Mouse (Mus musculus) forebrain, embryonic 10.5 days (tissue): ENCODE measurements around the gene Stil. TPM values are rescaled to one million over a fixed set of nuclear protein-coding genes. Genes with fewer than 3 reads are reported as not detected.

Experiments used
- DNase-seq: peaks from one replicate; pipeline ENCODE4 v3.0.0-alpha.2; 2017; ENCODE audit warnings: low spot score; ENCODE audit errors: extremely low spot score
- H3K27ac ChIP-seq: fragments of 300-500 bp; sonication (generic); 2 replicates; pipeline ENCODE4 v1.5.1; 2016; ENCODE audit warnings: mild to moderate bottlenecking
- H3K27me3 ChIP-seq: fragments of 300-500 bp; sonication (generic); 2 replicates; pipeline ENCODE4 v1.6.1; 2016; ENCODE audit warnings: mild to moderate bottlenecking; ENCODE audit not compliant: poor library complexity, severe bottlenecking
- H3K36me3 ChIP-seq: fragments of 300-500 bp; sonication (generic); replicated peaks from 2 replicates; pipeline ENCODE4 v1.6.1; 2016; ENCODE audit warnings: mild to moderate bottlenecking, moderate library complexity
- H3K4me1 ChIP-seq: fragments of 300-500 bp; sonication (generic); 2 replicates; pipeline ENCODE4 v1.6.1; 2016
- H3K4me3 ChIP-seq: fragments of 300-500 bp; sonication (generic); 2 replicates; pipeline ENCODE4 v1.5.1; 2016; ENCODE audit warnings: mild to moderate bottlenecking, moderate library complexity
- H3K9me3 ChIP-seq: fragments of 300-500 bp; sonication (generic); 2 replicates; pipeline ENCODE4 v1.6.1; 2016; ENCODE audit warnings: mild to moderate bottlenecking, moderate library complexity
- WGBS: fragments of 180-500 bp; shearing (Covaris S2); methylation state at CpG from one replicate; pipeline ENCODE4 v1.1.7; 2016; 5-methylcytosine and 5-hydroxymethylcytosine counted together
- polyA plus RNA-seq: library from polyadenylated mRNA; unstranded; fragments of >200 nt; fragmentation: Nextera tagmentation; extraction: Ambion mirVana; gene quantifications from 2 replicates; pipeline ENCODE4 v1.2.1, GENCODE M21; 2016

The Stil gene
- polyA plus RNA-seq, 1 experiment from 2014 or later, result 24.3 TPM

DNA sequence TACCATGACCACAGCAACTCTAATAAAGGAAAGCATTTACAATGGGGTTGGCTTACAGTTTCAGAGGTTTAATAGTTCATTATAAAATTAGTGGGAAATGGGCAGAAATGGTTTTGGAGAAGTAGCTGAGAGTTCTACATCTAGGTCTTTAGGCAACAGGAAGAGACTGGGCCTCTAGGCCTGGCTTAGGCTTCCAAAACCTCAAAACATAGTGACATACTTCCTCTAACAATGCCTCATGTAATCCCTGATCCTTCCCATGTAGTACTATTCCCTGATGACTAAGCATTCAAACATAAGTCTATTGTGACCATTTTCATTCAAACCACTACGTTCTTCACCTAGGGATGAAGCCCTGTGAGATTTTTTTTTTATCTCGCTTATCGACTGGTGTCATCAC lies 5.7 kb upstream of the Stil start:
- Histone ChIP-seq H3K4me3 (no peak overlapping the region), H3K27me3 (no peaks in the 10 kb centered on the region), H3K4me1 (peaks cover 4% of the 10 kb centered on the region; the same call in 1 of the 2 replicates), H3K9me3 (no peaks in the 10 kb centered on the region), H3K27ac (no peak overlapping the region), H3K36me3 (no peaks in the 10 kb centered on the region)
- no peak for DNase-seq
- 91% methylated on average over 3 of the region's 3 CpGs for WGBS

DNA sequence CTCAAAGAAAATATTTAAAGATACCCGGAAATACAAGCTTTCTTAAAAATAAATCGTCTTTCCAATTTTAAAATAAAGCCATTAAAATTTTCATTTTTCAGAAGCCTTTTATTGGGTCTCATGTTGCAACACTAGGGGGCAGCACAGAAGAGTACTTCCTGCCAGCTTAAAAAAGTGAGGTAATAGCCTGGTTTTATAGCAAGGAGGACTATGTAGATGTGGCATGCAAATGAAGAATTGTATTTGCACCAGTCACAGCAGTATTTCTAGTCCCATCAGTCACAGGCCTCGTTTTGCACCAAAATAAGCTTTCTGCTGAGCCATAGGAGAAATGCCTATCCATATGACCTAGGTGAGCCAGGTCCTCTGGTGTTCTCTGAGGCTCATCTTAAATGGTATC lies 2.9 kb upstream of the Stil start:
- H3K4me3 ChIP-seq, result no peak overlapping the region
- H3K27ac ChIP-seq, result no peak overlapping the region
- no peaks in the 10 kb centered on the region for H3K36me3 ChIP-seq
- DNase-seq, result no peak
- peaks cover 23% of the 10 kb centered on the region for H3K4me1 ChIP-seq
- H3K9me3 ChIP-seq, result no peaks in the 10 kb centered on the region
- no peaks in the 10 kb centered on the region for H3K27me3 ChIP-seq
- WGBS, result 57% methylated on average over 3 of the region's 3 CpGs

DNA sequence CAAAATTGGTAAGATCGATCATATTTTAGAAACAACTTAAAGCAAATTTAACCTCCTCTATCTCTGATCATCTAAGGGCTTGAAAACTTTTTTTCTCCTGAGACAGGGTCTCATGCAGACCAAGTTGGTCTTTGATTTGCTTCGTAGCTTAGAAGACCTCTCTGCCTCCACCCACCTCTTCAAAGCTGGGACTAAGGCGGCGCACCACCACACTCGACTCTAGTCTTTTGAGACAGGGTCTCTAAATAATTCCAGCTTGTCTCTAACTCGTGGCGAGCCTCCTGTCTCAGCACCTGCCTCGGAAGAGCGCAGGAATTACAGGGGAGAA lies 550 bp upstream of the Stil start:
- peak overlapping the region; percentile 76 for H3K4me3 ChIP-seq
- H3K9me3 ChIP-seq, result no peaks in the 10 kb centered on the region
- WGBS, result 12% methylated on average over 9 of the region's 9 CpGs
- H3K27ac ChIP-seq, result peak overlapping the region; percentile 94
- no peaks in the 10 kb centered on the region for H3K27me3 ChIP-seq
- DNase-seq, result no peak
- peaks cover 18% of the 10 kb centered on the region for H3K36me3 ChIP-seq
- H3K4me1 ChIP-seq, result peaks cover 26% of the 10 kb centered on the region

DNA sequence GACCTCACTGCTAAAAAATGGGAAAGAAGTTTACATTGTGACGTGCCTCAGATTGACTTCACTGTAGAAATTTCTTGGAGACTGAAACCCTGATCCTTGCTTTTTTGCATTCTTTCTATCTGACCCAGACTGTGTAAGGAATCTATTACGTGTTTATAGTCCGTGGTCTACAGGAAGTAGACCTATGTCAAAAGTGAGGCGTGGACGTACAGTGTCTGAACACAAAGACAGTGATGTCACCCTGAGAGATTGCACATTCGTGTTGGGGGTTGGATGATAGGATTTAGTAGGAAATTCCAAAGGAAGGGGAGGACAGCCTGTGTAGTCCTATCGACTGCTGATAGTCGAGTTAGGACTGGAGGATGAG lies 453 bp downstream of the Stil start:
- no peaks in the 10 kb centered on the region for H3K9me3 ChIP-seq
- WGBS, result 4% methylated on average over 8 of the region's 8 CpGs
- DNase-seq, result peak; percentile 17
- H3K27ac ChIP-seq, result peak overlapping the region; percentile 94
- peaks cover 26% of the 10 kb centered on the region for H3K4me1 ChIP-seq
- peak overlapping the region; percentile 76 for H3K4me3 ChIP-seq
- H3K27me3 ChIP-seq, result no peaks in the 10 kb centered on the region
- peaks cover 28% of the 10 kb centered on the region for H3K36me3 ChIP-seq

DNA sequence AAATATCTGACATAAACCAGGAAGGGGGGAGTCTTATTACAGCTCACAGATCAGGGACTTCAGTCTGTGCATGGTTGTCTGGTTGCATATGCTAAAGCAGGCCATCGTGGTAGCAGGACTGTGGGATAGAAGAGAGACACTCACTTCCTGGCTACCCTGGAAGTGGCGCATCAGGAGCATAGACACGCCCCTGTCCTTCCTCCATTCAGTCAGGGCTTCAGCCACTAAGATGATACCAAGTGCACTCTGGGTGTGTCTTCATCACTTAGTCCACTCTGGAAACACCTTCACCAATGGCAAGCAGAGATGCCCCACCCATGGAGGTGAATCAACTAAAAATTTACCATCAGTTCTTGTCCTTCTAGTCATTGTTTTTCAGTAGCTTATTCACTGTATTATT lies 14.3 kb downstream of the Stil start:
- WGBS, result 95% methylated on average over 3 of the region's 3 CpGs
- Histone ChIP-seq H3K27me3 (no peaks in the 10 kb centered on the region), H3K4me1 (no peaks in the 10 kb centered on the region), H3K4me3 (no peak overlapping the region), H3K27ac (no peak overlapping the region), H3K36me3 (peaks cover 100% of the 10 kb centered on the region), H3K9me3 (no peaks in the 10 kb centered on the region)
- no peak for DNase-seq

DNA sequence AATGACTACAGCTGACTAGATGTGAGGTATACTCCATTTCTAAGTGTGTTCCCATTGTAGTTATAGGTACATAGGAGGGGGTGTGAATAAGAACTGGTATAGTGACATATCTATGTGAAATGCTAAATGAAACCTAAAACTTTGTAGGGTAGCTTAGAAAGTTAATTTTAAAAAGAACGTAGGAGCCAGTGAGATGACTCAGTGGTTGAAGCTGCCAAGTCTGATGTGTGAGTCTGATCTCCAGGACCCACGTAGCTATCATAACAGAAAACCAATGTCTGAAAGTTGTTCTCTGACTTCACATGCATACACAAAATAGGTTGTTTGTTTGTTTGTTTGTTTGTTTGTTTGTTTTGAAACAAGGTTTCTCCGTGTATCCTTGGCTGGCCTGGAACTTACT lies 20.0 kb downstream of the Stil start:
- Histone ChIP-seq H3K27me3 (no peaks in the 10 kb centered on the region), H3K27ac (no peak overlapping the region)
- 95% methylated on average over 3 of the region's 3 CpGs for WGBS

DNA sequence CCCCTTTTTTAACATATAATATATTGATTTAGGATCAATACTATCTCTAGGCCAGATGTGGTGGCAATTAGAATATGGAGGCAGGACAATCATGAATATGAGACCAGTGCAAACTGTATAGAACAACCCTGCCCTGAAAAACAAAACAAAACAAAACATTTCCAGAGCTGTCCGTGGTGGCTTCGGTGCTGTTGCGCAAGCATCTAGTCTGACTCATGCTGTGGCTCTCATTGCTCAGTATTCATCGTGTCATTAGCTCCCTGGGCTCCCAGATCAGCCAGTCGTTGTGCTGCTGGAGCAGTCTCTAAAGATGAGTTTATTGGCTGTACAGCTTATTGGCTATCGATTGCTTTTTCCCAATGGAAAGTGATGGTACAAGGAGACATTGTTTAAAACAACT lies 35.1 kb downstream of the Stil start:
- 90% methylated on average over 6 of the region's 6 CpGs for WGBS
- DNase-seq, result no peak
- Histone ChIP-seq H3K4me3 (no peak overlapping the region), H3K36me3 (peaks cover 86% of the 10 kb centered on the region), H3K9me3 (no peaks in the 10 kb centered on the region), H3K27me3 (no peaks in the 10 kb centered on the region), H3K27ac (no peak overlapping the region), H3K4me1 (no peaks in the 10 kb centered on the region)

More for the DNA sequence above, 20.0 kb downstream of the Stil start:
- Histone ChIP-seq H3K36me3 (peaks cover 97% of the 10 kb centered on the region), H3K4me3 (no peak overlapping the region), H3K4me1 (no peaks in the 10 kb centered on the region), H3K9me3 (no peaks in the 10 kb centered on the region)
- no peak for DNase-seq

DNA sequence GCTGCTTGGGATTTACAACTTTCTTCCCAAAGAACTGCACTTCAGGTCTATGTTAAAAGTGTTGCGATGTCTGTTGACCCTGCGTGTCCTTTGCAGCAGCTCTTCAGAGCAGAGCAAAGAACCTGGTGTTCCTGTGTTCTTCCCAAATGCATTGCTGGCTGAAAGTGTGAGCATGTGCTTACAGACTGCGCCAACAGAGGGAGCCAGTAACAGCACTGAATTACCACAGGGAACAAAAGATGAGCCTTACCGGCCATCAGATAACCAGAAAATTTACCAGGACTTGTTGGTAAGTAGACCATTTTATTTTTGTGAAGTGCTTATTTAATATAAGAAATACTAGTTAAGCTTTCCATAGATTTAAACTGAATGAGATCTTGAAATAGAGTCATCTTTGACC lies 38.3 kb downstream of the Stil start:
- no peaks in the 10 kb centered on the region for H3K9me3 ChIP-seq
- 41% methylated on average over 4 of the region's 4 CpGs for WGBS
- H3K27me3 ChIP-seq, result no peaks in the 10 kb centered on the region
- peaks cover 87% of the 10 kb centered on the region for H3K36me3 ChIP-seq
- no peak overlapping the region for H3K4me3 ChIP-seq
- no peak overlapping the region for H3K27ac ChIP-seq
- peak; percentile 47 for DNase-seq
- no peaks in the 10 kb centered on the region for H3K4me1 ChIP-seq

DNA sequence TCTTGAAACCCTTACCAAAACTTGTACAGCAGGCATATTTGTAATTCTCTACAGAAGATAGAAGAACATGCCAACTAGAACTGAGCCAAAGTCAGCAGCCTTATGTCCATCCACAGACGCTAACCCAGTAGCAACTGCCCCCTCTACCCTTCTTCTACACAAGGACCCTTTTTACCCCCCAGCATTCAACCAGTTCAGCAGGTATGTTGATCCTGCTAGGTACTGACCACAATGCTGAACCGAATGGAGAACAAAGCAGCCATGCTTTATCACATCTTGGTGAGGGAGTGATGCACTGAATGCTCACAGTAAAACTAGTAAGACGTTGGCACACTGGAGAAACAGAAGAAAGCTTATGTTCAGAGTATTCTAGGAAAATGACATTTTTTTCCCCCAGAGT lies 45.7 kb downstream of the Stil start:
- peaks cover 7% of the 10 kb centered on the region; the same call in 1 of the 2 replicates for H3K4me1 ChIP-seq
- H3K4me3 ChIP-seq, result no peak overlapping the region
- no peaks in the 10 kb centered on the region for H3K9me3 ChIP-seq
- H3K27ac ChIP-seq, result no peak overlapping the region
- DNase-seq, result no peak
- WGBS, result 86% methylated on average over 3 of the region's 3 CpGs
- peaks cover 35% of the 10 kb centered on the region for H3K27me3 ChIP-seq
- H3K36me3 ChIP-seq, result peaks cover 45% of the 10 kb centered on the region

DNA sequence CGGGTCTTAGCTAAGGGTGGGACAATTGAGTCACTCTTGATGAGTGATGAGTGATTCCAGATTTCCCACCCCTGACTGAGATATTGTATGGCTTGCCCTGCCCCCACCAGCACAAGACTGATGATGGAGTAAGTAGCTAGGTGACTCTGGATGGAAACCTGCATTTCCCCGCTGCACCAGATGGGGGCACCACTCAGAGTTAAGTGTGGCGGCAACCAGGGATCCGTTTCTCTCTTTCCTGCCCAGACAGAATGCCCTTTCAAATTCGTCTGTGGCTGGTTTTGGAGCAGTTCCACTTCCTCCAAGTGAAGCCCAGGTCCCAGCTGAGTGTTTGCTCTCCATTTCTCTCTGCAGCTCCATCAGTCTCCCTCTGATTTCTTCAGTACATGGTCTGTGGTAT lies 47.8 kb downstream of the Stil start:
- H3K9me3 ChIP-seq, result no peaks in the 10 kb centered on the region
- H3K4me1 ChIP-seq, result peaks cover 14% of the 10 kb centered on the region
- H3K36me3 ChIP-seq, result peaks cover 23% of the 10 kb centered on the region
- no peak overlapping the region for H3K4me3 ChIP-seq
- H3K27me3 ChIP-seq, result peaks cover 56% of the 10 kb centered on the region
- 0 out of 2 replicates have a peak overlapping the region, but pooled peaks have one; percentile 26 for H3K27ac ChIP-seq
- 6% methylated on average over 5 of the region's 5 CpGs for WGBS
- DNase-seq, result peak; percentile 61

DNA sequence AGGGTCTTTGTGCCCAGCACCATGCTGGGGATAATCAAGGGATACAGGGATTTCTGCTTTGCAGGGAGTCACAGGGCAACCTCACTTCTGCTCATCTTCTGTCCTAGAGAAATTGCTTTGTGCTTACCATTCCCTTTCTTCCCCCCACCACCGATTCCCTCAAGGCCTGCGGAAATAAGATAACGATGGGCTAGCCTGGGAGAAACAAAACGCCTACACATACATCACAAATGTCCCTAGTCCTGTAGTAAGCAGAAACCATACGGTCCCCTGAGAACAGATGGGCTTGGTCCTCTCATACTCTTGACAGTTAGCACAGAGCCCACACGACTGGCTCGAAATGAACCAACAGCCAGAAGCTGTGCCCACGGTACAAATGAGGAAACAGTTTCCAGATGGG lies 48.2 kb downstream of the Stil start:
- H3K27ac ChIP-seq, result 0 out of 2 replicates have a peak overlapping the region, but pooled peaks have one; percentile 26
- no peaks in the 10 kb centered on the region for H3K9me3 ChIP-seq
- no peak overlapping the region for H3K4me3 ChIP-seq
- peaks cover 17% of the 10 kb centered on the region for H3K4me1 ChIP-seq
- peaks cover 19% of the 10 kb centered on the region for H3K36me3 ChIP-seq
- H3K27me3 ChIP-seq, result peaks cover 61% of the 10 kb centered on the region
- no peak for DNase-seq
- 68% methylated on average over 8 of the region's 8 CpGs for WGBS

DNA sequence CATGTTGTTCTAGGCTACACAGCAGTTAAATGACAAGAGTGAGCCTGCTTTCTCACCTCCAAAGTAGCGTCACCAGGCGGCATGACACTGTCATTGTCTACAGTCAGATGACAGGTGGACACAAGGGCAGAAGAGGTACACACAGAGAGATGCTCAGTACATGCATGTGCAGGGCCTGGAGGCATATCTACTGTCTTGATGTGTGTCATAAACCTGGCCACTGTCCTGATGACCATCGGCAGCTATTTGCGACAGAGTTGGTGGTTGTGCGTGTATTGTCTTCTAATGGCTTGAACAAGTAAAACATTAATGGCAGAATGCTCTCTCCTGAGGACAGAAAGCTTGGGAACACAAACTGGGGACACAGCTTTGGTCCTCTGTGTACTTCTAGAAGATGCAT lies 51.3 kb downstream of the Stil start:
- no peak overlapping the region for H3K4me3 ChIP-seq
- no peaks in the 10 kb centered on the region for H3K36me3 ChIP-seq
- H3K27me3 ChIP-seq, result peaks cover 91% of the 10 kb centered on the region
- no peak for DNase-seq
- H3K4me1 ChIP-seq, result peaks cover 20% of the 10 kb centered on the region
- no peak overlapping the region for H3K27ac ChIP-seq
- no peaks in the 10 kb centered on the region for H3K9me3 ChIP-seq
- WGBS, result 81% methylated on average over 5 of the region's 5 CpGs

DNA sequence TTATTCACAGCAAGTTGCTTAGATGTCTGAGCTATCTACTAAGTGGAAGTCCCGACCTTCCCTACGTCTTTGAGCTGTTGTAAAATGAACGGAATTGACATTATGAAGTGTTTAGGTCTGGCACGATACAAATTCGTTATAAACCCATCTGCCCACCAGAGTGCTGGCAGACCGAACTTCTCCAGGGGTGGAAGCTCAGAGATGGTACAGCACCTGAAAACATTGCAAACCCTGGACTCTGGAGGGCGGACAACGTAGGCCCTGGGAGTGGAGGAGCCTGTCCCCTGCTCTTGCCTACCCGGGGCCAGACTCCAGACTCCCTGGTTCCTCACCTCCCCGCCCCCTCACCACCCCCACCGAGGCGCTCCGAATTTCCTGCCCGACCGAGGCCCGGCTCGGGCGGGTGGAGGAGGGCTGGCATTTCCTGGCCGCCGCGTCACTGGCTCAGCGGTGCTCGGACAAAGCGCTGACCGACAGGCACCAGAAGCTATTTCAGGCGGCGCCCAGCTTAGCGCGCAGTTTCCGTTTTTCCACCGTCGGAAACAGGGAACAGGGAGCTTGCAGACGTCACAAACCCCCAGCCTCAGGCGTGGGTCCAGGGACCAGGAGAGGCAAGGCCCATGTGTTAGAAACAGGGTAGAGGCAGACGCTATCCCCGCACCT lies 52.5 kb downstream of the Stil start:
- Histone ChIP-seq H3K27me3 (peaks cover 100% of the 10 kb centered on the region), H3K36me3 (no peaks in the 10 kb centered on the region), H3K4me1 (peaks cover 31% of the 10 kb centered on the region), H3K9me3 (no peaks in the 10 kb centered on the region), H3K4me3 (peak overlapping the region; percentile 46), H3K27ac (peak overlapping the region; percentile 42; the same call in 1 of the 2 replicates)
- WGBS, result 1% methylated on average over 36 of the region's 36 CpGs
- DNase-seq, result peak; percentile 76

DNA sequence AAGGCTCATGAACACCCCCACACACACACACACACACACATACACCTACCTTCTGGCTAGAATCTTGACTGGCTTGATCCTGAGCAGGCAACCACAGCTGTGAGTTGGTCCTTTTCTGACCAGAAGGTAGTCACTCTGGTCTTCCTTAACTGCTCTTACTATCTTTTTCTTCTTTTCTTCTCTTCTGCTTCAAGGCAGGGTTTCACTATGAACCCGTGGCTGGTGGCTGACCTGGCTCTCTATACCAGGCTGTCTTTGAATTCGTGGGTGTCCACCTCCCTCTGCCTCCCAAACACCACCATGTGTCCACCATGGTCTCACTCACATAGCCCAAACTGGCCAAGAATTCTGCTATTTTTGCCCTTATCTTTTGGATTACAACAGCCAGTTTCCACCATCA lies 55.1 kb downstream of the Stil start:
- H3K4me1 ChIP-seq, result peaks cover 35% of the 10 kb centered on the region
- no peaks in the 10 kb centered on the region for H3K9me3 ChIP-seq
- H3K27ac ChIP-seq, result no peak overlapping the region
- no peak for DNase-seq
- no peak overlapping the region for H3K4me3 ChIP-seq
- 6% methylated on average over 2 of the region's 2 CpGs for WGBS
- H3K36me3 ChIP-seq, result no peaks in the 10 kb centered on the region
- peaks cover 100% of the 10 kb centered on the region for H3K27me3 ChIP-seq
